Mouse (Mus musculus) lung, adult 2 months (tissue): ENCODE results near the gene Stim1.
A peak's percentile ranks its signal among the peaks of the same experiment; 100 is the strongest.

Experiments used
- CTCF ChIP-seq: fragments of 200-500 bp; IDR thresholded peaks from 2 replicates; pipeline ENCODE4 v1.5.1; 2011; ENCODE audit warnings: mild to moderate bottlenecking, low read length, control low read depth; ENCODE audit not compliant: insufficient read depth
- POLR2A ChIP-seq: fragments of 200-500 bp; IDR thresholded peaks from 2 replicates; pipeline ENCODE4 v1.6.1; 2011; ENCODE audit warnings: low read depth, mild to moderate bottlenecking, control low read depth, low read length, borderline replicate concordance; ENCODE audit errors: extremely low read depth

- TF ChIP-seq POLR2A (peak; percentile 10; the same call in 1 of the 2 replicates), CTCF (no peak)
Observed at GRCm38 (mm10) chr7:102249531-102249895, 18.1 kb upstream of the Stim1 start.
